In genomic region chr17:23786510-23786931, GRCm38 (mm10) we compare ENCODE assay signal across 8 mouse cellular contexts. TPM values are rescaled to one million over a fixed set of nuclear protein-coding genes. Genes with fewer than 3 reads are reported as not detected.
DNase-seq lines count a peak whose midpoint lies in the region; ATAC-seq and TF ChIP-seq lines count a peak whose summit lies in the region.

No protein-coding gene starts in this region.

- no peak for ATAC-seq in megakaryocyte, adult 5-6 weeks (ENCODE audit: poor library complexity, severe bottlenecking)
- peak; percentile 49 for ATAC-seq in forebrain, embryonic 16.5 days
- no peak for ATAC-seq in liver, embryonic 11.5 days (replicated peaks; ENCODE audit: low FRiP score)

- TF ChIP-seq CTCF in olfactory bulb, adult 2 months (IDR thresholded peaks at IDR 0.05; ENCODE audit: insufficient read depth, low read depth, low read length), result no peak

- H3K27me3 ChIP-seq in megakaryocyte, embryonic 14.5 days (replicated peaks), result peaks cover 4% of the 10 kb centered on the region
- H3K27me3 ChIP-seq in forebrain, embryonic 16.5 days (replicated peaks; ENCODE audit: control insufficient read depth, insufficient read depth, low read length), result no peaks in the 10 kb centered on the region
- H3K27me3 ChIP-seq in liver, embryonic 11.5 days (replicated peaks; ENCODE audit: control insufficient read depth, insufficient read depth, low read length), result no peaks in the 10 kb centered on the region

- H3K4me1 ChIP-seq in megakaryocyte, embryonic 14.5 days, result peaks cover 39% of the 10 kb centered on the region
- H3K4me1 ChIP-seq in forebrain, embryonic 16.5 days (replicated peaks; ENCODE audit: control insufficient read depth, insufficient read depth, low read length), result peaks cover 28% of the 10 kb centered on the region
- H3K4me1 ChIP-seq in liver, embryonic 11.5 days (replicated peaks; ENCODE audit: control insufficient read depth, insufficient read depth, low read length), result peaks cover 13% of the 10 kb centered on the region
- H3K4me1 ChIP-seq in olfactory bulb, adult 2 months (ENCODE audit: control insufficient read depth, insufficient read depth, low read length), result peaks cover 13% of the 10 kb centered on the region

- no peaks in the 10 kb centered on the region for H3K9me3 ChIP-seq in megakaryocyte, embryonic 14.5 days
- H3K9me3 ChIP-seq in forebrain, embryonic 16.5 days (ENCODE audit: control insufficient read depth, low read length), result no peaks in the 10 kb centered on the region
- H3K9me3 ChIP-seq in liver, embryonic 11.5 days (ENCODE audit: control insufficient read depth, low read length), result no peaks in the 10 kb centered on the region

- peak; percentile 27 for DNase-seq in adrenal gland, adult 2 months
- DNase-seq in adrenal gland, postnatal 36 days, result no peak
- DNase-seq in liver, embryonic 11.5 days (ENCODE audit: low spot score), result no peak
- no peak for DNase-seq in ovary, postnatal 14 days (ENCODE audit: low spot score)

- peak overlapping the region; percentile 81 for H3K27ac ChIP-seq in forebrain, embryonic 16.5 days (ENCODE audit: low read length)
- H3K27ac ChIP-seq in liver, embryonic 11.5 days (ENCODE audit: low read depth, low read length), result no peak overlapping the region
- H3K27ac ChIP-seq in olfactory bulb, adult 2 months (ENCODE audit: insufficient read depth, low read depth, low read length), result peak overlapping the region; percentile 86

- peak overlapping the region; percentile 89 for H3K4me3 ChIP-seq in megakaryocyte, embryonic 14.5 days (replicated peaks)
- peak overlapping the region; percentile 58 for H3K4me3 ChIP-seq in forebrain, embryonic 16.5 days (replicated peaks; ENCODE audit: low read length)
- H3K4me3 ChIP-seq in liver, embryonic 11.5 days (ENCODE audit: low read depth, low read length), result peak overlapping the region; percentile 60
- H3K4me3 ChIP-seq in olfactory bulb, adult 2 months (ENCODE audit: insufficient read depth, low read depth, low read length), result peak overlapping the region; percentile 47

- no peaks in the 10 kb centered on the region for H3K36me3 ChIP-seq in megakaryocyte, embryonic 14.5 days (replicated peaks; ENCODE audit: low read length)
- no peaks in the 10 kb centered on the region for H3K36me3 ChIP-seq in forebrain, embryonic 16.5 days (ENCODE audit: control insufficient read depth, insufficient read depth)
- no peaks in the 10 kb centered on the region for H3K36me3 ChIP-seq in liver, embryonic 11.5 days (ENCODE audit: control insufficient read depth, insufficient read depth, low read length)

- peak; percentile 40; the same call in 1 of the 2 replicates for TF ChIP-seq POLR2A in olfactory bulb, adult 2 months (IDR thresholded peaks at IDR 0.05; ENCODE audit: insufficient read depth, low read depth, low read length)

- WGBS in forebrain, embryonic 16.5 days, result 8% methylated on average over 13 of the region's 13 CpGs
- 32% methylated on average over 13 of the region's 13 CpGs for WGBS in liver, embryonic 11.5 days
- 8% methylated on average over 13 of the region's 13 CpGs for WGBS in olfactory bulb, adult 2 months

- H3K9ac ChIP-seq in forebrain, embryonic 16.5 days (replicated peaks; ENCODE audit: low read depth, low read length), result peak overlapping the region; percentile 65
- no peak overlapping the region for H3K9ac ChIP-seq in liver, embryonic 11.5 days (ENCODE audit: low read depth, low read length)

- H3K4me2 ChIP-seq in forebrain, embryonic 16.5 days (ENCODE audit: low read length), result peak overlapping the region; percentile 64
- H3K4me2 ChIP-seq in liver, embryonic 11.5 days, result peak overlapping the region; percentile 97

RNA-seq across cellular contexts. Expression of gene Flywch2, which starts 0.6 kb away (rescaled TPM):
- total RNA-seq in adrenal gland, adult 2 months (2021), result 1 to 10 TPM; 4.3 to 6.7 TPM
- polyA plus RNA-seq in adrenal gland, adult 2 months (2012; rRNA removed), result 8.7 and 12.0 TPM in 2 replicates
- 1 to 10 TPM; 6.9 to 8.8 TPM for total RNA-seq in adrenal gland, postnatal 36 days (2021)
- polyA plus RNA-seq in megakaryocyte, embryonic 14.5 days (2012; ENCODE audit: insufficient read depth, low replicate concordance), result 17.2 and 29.2 TPM in 2 replicates
- total RNA-seq in megakaryocyte, adult 5-6 weeks (2015), result 0.66 TPM in 1 of 2 replicates, not detected in the other
- total RNA-seq in megakaryocyte, adult 5-6 weeks (2017), result 0.92 TPM in 1 of 2 replicates, not detected in the other
- 22.9 and 33.2 TPM in 2 replicates for polyA plus RNA-seq in forebrain, embryonic 16.5 days (2015; fragmentation: Nextera tagmentation; extraction: Ambion mirVana)
- polyA plus RNA-seq in liver, embryonic 11.5 days (2014; fragmentation: Nextera tagmentation; extraction: Ambion mirVana), result 9.4 and 10.6 TPM in 2 replicates
- polyA plus RNA-seq in olfactory bulb, adult 2 months (2012; ENCODE audit: insufficient read depth, insufficient read length, low replicate concordance, missing spikeins), result not detected in 2 replicates

RNA-seq across cellular contexts. Expression of gene Srrm2, which starts 3.8 kb away (rescaled TPM):
- 100 to 1,000 TPM; 322 to 545 TPM for total RNA-seq in adrenal gland, adult 2 months (2021)
- 1,031 and 1,277 TPM in 2 replicates for polyA plus RNA-seq in adrenal gland, adult 2 months (2012; rRNA removed)
- 100 to 1,000 TPM; 435 to 589 TPM for total RNA-seq in adrenal gland, postnatal 36 days (2021)
- 117 and 357 TPM in 2 replicates for polyA plus RNA-seq in megakaryocyte, embryonic 14.5 days (2012; ENCODE audit: insufficient read depth, low replicate concordance)
- total RNA-seq in megakaryocyte, adult 5-6 weeks (2015), result 210 and 224 TPM in 2 replicates
- 81.2 and 117 TPM in 2 replicates for total RNA-seq in megakaryocyte, adult 5-6 weeks (2017)
- 435 and 505 TPM in 2 replicates for polyA plus RNA-seq in forebrain, embryonic 16.5 days (2015; fragmentation: Nextera tagmentation; extraction: Ambion mirVana)
- 355 and 398 TPM in 2 replicates for polyA plus RNA-seq in liver, embryonic 11.5 days (2014; fragmentation: Nextera tagmentation; extraction: Ambion mirVana)
- polyA plus RNA-seq in olfactory bulb, adult 2 months (2012; ENCODE audit: insufficient read depth, insufficient read length, low replicate concordance, missing spikeins), result 383 and 683 TPM in 2 replicates

RNA-seq across cellular contexts. Expression of gene Flywch1, which starts 15.1 kb away (rescaled TPM):
- 10 to 100 TPM; 61.8 to 85.0 TPM for total RNA-seq in adrenal gland, adult 2 months (2021)
- polyA plus RNA-seq in adrenal gland, adult 2 months (2012; rRNA removed), result 45.8 and 49.3 TPM in 2 replicates
- total RNA-seq in adrenal gland, postnatal 36 days (2021), result 10 to 100 TPM; 60.2 to 61.4 TPM
- 6.0 and 53.7 TPM in 2 replicates for polyA plus RNA-seq in megakaryocyte, embryonic 14.5 days (2012; ENCODE audit: insufficient read depth, low replicate concordance)
- 3.1 and 3.7 TPM in 2 replicates for total RNA-seq in megakaryocyte, adult 5-6 weeks (2015)
- total RNA-seq in megakaryocyte, adult 5-6 weeks (2017), result 7.7 and 12.0 TPM in 2 replicates
- polyA plus RNA-seq in forebrain, embryonic 16.5 days (2015; fragmentation: Nextera tagmentation; extraction: Ambion mirVana), result 151 and 156 TPM in 2 replicates
- 39.1 and 42.3 TPM in 2 replicates for polyA plus RNA-seq in liver, embryonic 11.5 days (2014; fragmentation: Nextera tagmentation; extraction: Ambion mirVana)
- not detected in 2 replicates for polyA plus RNA-seq in olfactory bulb, adult 2 months (2012; ENCODE audit: insufficient read depth, insufficient read length, low replicate concordance, missing spikeins)

RNA-seq across cellular contexts. Expression of gene Kremen2, which starts 40.9 kb away (rescaled TPM):
- not detected for total RNA-seq in adrenal gland, adult 2 months (2021)
- 0.28 and 0.54 TPM in 2 replicates for polyA plus RNA-seq in adrenal gland, adult 2 months (2012; rRNA removed)
- not detected for total RNA-seq in adrenal gland, postnatal 36 days (2021)
- polyA plus RNA-seq in megakaryocyte, embryonic 14.5 days (2012; ENCODE audit: insufficient read depth, low replicate concordance), result not detected in 2 replicates
- total RNA-seq in megakaryocyte, adult 5-6 weeks (2015), result not detected in 2 replicates
- not detected in 2 replicates for total RNA-seq in megakaryocyte, adult 5-6 weeks (2017)
- polyA plus RNA-seq in forebrain, embryonic 16.5 days (2015; fragmentation: Nextera tagmentation; extraction: Ambion mirVana), result 0.41 and 1.0 TPM in 2 replicates
- 0.60 and 0.73 TPM in 2 replicates for polyA plus RNA-seq in liver, embryonic 11.5 days (2014; fragmentation: Nextera tagmentation; extraction: Ambion mirVana)
- polyA plus RNA-seq in olfactory bulb, adult 2 months (2012; ENCODE audit: insufficient read depth, insufficient read length, low replicate concordance, missing spikeins), result not detected in 2 replicates

RNA-seq across cellular contexts. Expression of gene Elob, which starts 42.4 kb away (rescaled TPM):
- 100 to 1,000 TPM; 447 to 451 TPM for total RNA-seq in adrenal gland, adult 2 months (2021)
- 513 and 552 TPM in 2 replicates for polyA plus RNA-seq in adrenal gland, adult 2 months (2012; rRNA removed)
- 100 to 1,000 TPM; 400 to 416 TPM for total RNA-seq in adrenal gland, postnatal 36 days (2021)
- polyA plus RNA-seq in megakaryocyte, embryonic 14.5 days (2012; ENCODE audit: insufficient read depth, low replicate concordance), result 484 and 719 TPM in 2 replicates
- total RNA-seq in megakaryocyte, adult 5-6 weeks (2015), result 283 and 294 TPM in 2 replicates
- total RNA-seq in megakaryocyte, adult 5-6 weeks (2017), result 113 and 140 TPM in 2 replicates
- 1,002 and 1,034 TPM in 2 replicates for polyA plus RNA-seq in forebrain, embryonic 16.5 days (2015; fragmentation: Nextera tagmentation; extraction: Ambion mirVana)
- 744 and 795 TPM in 2 replicates for polyA plus RNA-seq in liver, embryonic 11.5 days (2014; fragmentation: Nextera tagmentation; extraction: Ambion mirVana)
- polyA plus RNA-seq in olfactory bulb, adult 2 months (2012; ENCODE audit: insufficient read depth, insufficient read length, low replicate concordance, missing spikeins), result not detected in 2 replicates
